In the genomic region with DNA sequence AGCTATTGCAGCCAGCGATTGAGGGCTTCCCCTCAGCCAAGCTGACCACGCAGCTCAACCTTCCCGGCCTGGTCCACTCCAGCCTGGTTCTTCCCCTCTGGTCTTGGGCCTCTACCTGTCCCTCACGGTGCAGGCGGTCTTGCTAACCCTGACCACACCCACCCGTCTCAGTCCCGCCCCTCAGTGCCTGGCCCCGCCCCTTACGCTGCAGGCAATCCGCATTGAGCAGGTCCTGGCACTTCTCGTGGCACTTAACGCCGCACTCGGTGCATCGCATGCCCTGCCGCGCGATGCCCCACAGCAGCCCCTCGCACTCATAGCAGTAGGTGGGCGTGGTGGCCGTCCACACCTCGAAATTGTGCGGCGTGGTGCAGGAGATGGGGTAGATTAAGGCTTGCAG, we compare ENCODE assay signal across 8 mouse cellular contexts. TPM values are rescaled to one million over a fixed set of nuclear protein-coding genes. Genes with fewer than 3 reads are reported as not detected.
A peak's percentile ranks its signal among the peaks of the same experiment; 100 is the strongest.
DNase-seq lines count a peak whose midpoint lies in the region; ATAC-seq lines count a peak whose summit lies in the region.

No protein-coding gene starts in this region.

- peak; percentile 27 for DNase-seq in kidney, adult 18-20 months
- no peak for DNase-seq in kidney, adult 9 months
- DNase-seq in embryo, embryonic 11 days, result peak; percentile 43
- peak; percentile 84 for DNase-seq in intestine, embryonic 14.5 days (ENCODE audit: low spot score)
- peak; percentile 46 for DNase-seq in lung, postnatal 36 days
- peak; percentile 72 for DNase-seq in testis, postnatal 10 days (ENCODE audit: low spot score)
- no peak for DNase-seq in left cerebral cortex, postnatal 14 days (ENCODE audit: low spot score in 2 of 2)
- no peak for DNase-seq in heart, adult 18-20 months

- H3K4me2 ChIP-seq in intestine, embryonic 14.5 days (ENCODE audit: low read length), result peak overlapping the region; percentile 44

- no peaks in the 10 kb centered on the region for H3K36me3 ChIP-seq in intestine, embryonic 14.5 days (ENCODE audit: control insufficient read depth, insufficient read depth, low read length)

- H3K4me1 ChIP-seq in intestine, embryonic 14.5 days (replicated peaks; ENCODE audit: control insufficient read depth, insufficient read depth, low read length), result peaks cover 3% of the 10 kb centered on the region; the same call in 1 of the 2 replicates

- H3K9ac ChIP-seq in intestine, embryonic 14.5 days (ENCODE audit: low read length), result 0 out of 2 replicates have a peak overlapping the region, but pooled peaks have one; percentile 5

- intact Hi-C loops in left cerebral cortex, postnatal 14 days (cut with DNase I), result no loop called here

- 1% methylated on average over 24 of the region's 24 CpGs for WGBS in intestine, embryonic 14.5 days

- H3K27me3 ChIP-seq in intestine, embryonic 14.5 days (replicated peaks; ENCODE audit: control insufficient read depth, insufficient read depth, low read length), result peaks cover 61% of the 10 kb centered on the region

- H3K9me3 ChIP-seq in intestine, embryonic 14.5 days (ENCODE audit: control insufficient read depth, low read length), result no peaks in the 10 kb centered on the region

- H3K27ac ChIP-seq in intestine, embryonic 14.5 days (ENCODE audit: low read depth), result no peak overlapping the region

- 0 out of 2 replicates have a peak overlapping the region, but pooled peaks have one; percentile 10 for H3K4me3 ChIP-seq in intestine, embryonic 14.5 days (ENCODE audit: low read depth, low read length)

- peak; percentile 54 for ATAC-seq in intestine, embryonic 14.5 days (replicated peaks; ENCODE audit: low FRiP score, low TSS enrichment, low read depth)

RNA-seq across cellular contexts. Expression of a gene that starts 17.0 kb away (rescaled TPM):
- polyA plus RNA-seq in intestine, embryonic 14.5 days (2014; fragmentation: Nextera tagmentation; extraction: Ambion mirVana), result 1.6 and 2.4 TPM in 2 replicates
- total RNA-seq in left cerebral cortex, postnatal 14 days (2021), result 100 to 1,000 TPM; 299 to 337 TPM
- under 1 TPM; 0.55 to 0.87 TPM for total RNA-seq in heart, adult 18-20 months (2021)

RNA-seq across cellular contexts. Expression of a gene that starts 21.5 kb away (rescaled TPM):
- polyA plus RNA-seq in intestine, embryonic 14.5 days (2014; fragmentation: Nextera tagmentation; extraction: Ambion mirVana), result 4.1 and 4.5 TPM in 2 replicates
- total RNA-seq in left cerebral cortex, postnatal 14 days (2021), result 1 to 10 TPM; 5.6 to 6.4 TPM
- total RNA-seq in heart, adult 18-20 months (2021), result 1 to 10 TPM; 7.3 to 8.3 TPM

RNA-seq across cellular contexts. Expression of a gene that starts 34.4 kb away (rescaled TPM):
- 0.98 and 1.4 TPM in 2 replicates for polyA plus RNA-seq in intestine, embryonic 14.5 days (2014; fragmentation: Nextera tagmentation; extraction: Ambion mirVana)
- 1 to 10 TPM; 1.8 to 2.8 TPM for total RNA-seq in left cerebral cortex, postnatal 14 days (2021)
- 1 to 10 TPM; 1.3 to 1.6 TPM for total RNA-seq in heart, adult 18-20 months (2021)

RNA-seq across cellular contexts. Expression of a gene that starts 43.8 kb away (rescaled TPM):
- polyA plus RNA-seq in intestine, embryonic 14.5 days (2014; fragmentation: Nextera tagmentation; extraction: Ambion mirVana), result 84.4 and 85.3 TPM in 2 replicates
- total RNA-seq in left cerebral cortex, postnatal 14 days (2021), result 10 to 100 TPM; 59.4 to 64.7 TPM
- total RNA-seq in heart, adult 18-20 months (2021), result 10 to 100 TPM; 41.6 to 42.4 TPM

RNA-seq across cellular contexts. Expression of a gene that starts 47.0 kb away (rescaled TPM):
- 6.9 and 8.4 TPM in 2 replicates for polyA plus RNA-seq in intestine, embryonic 14.5 days (2014; fragmentation: Nextera tagmentation; extraction: Ambion mirVana)
- under 1 TPM; 0.44 to 0.49 TPM for total RNA-seq in left cerebral cortex, postnatal 14 days (2021)
- total RNA-seq in heart, adult 18-20 months (2021), result 1 to 10 TPM; 4.9 to 5.9 TPM

Comparison
In these comparisons a context has a peak if more than half of its experiments do, and no peak if none do; other contexts are left out.
1. DNase-seq: peak in kidney, adult 18-20 months (single experiment), embryo, embryonic 11 days (single experiment), intestine, embryonic 14.5 days (single experiment), lung, postnatal 36 days (single experiment) and testis, postnatal 10 days (single experiment); none in kidney, adult 9 months (single experiment), left cerebral cortex, postnatal 14 days (0 of 2) and heart, adult 18-20 months (0 of 2).
2. RNA of a gene that starts 17.0 kb away (total RNA-seq): 299 to 337 TPM in left cerebral cortex, postnatal 14 days; 0.55 to 0.87 TPM in heart, adult 18-20 months; every median in the first group is over 100 times any median in the second.